Mouse (Mus musculus) hindbrain, postnatal 0 days (tissue): ENCODE data around the gene Myh7. TPM values are rescaled to one million over a fixed set of nuclear protein-coding genes. Genes with fewer than 3 reads are reported as not detected.
"Not testable (repeated sequence)": the region's sequence is repeated elsewhere in the genome, so short reads cannot be mapped to it uniquely, and the experiment has no call there.

Experiments
- ATAC-seq: fragments of 200-750 bp; cut with Nextera tagmentation; 2 replicates; pipeline ENCODE4 v1.8.0; 2017; ENCODE audit warnings: mild to moderate bottlenecking, moderate TSS enrichment, moderate library complexity
- DNase-seq: peaks from one replicate; pipeline ENCODE4 v3.0.0-alpha.2; 2015; ENCODE audit warnings: low spot score
- H3K27ac ChIP-seq: fragments of 300-500 bp; sonication (generic); 2 replicates; pipeline ENCODE4 v1.5.1; 2014; ENCODE audit warnings: mild to moderate bottlenecking
- H3K27me3 ChIP-seq: fragments of 300-500 bp; sonication (generic); 2 replicates; pipeline ENCODE4 v1.6.1; 2014; ENCODE audit warnings: low read length, mixed read lengths; ENCODE audit not compliant: insufficient read depth
- H3K36me3 ChIP-seq: fragments of 300-500 bp; sonication (generic); 2 replicates; pipeline ENCODE4 v1.6.1; 2014; ENCODE audit warnings: low read length, mixed read lengths; ENCODE audit not compliant: insufficient read depth
- H3K4me1 ChIP-seq: fragments of 300-500 bp; sonication (generic); 2 replicates; pipeline ENCODE4 v1.6.1; 2014; ENCODE audit warnings: antibody characterized with exemption, low read length, mixed read lengths; ENCODE audit not compliant: insufficient read depth
- H3K4me2 ChIP-seq: fragments of 300-500 bp; sonication (generic); 2 replicates; pipeline ENCODE4 v1.6.1; 2014; ENCODE audit warnings: low read depth, mild to moderate bottlenecking, low read length, moderate library complexity, mixed read lengths
- H3K4me3 ChIP-seq: fragments of 300-500 bp; sonication (generic); 2 replicates; pipeline ENCODE4 v1.5.1; 2014; ENCODE audit warnings: low read length
- H3K9ac ChIP-seq: fragments of 300-500 bp; sonication (generic); replicated peaks from 2 replicates; pipeline ENCODE4 v1.6.1; 2014; ENCODE audit warnings: mild to moderate bottlenecking, low read length, moderate library complexity, mixed read lengths
- H3K9me3 ChIP-seq: fragments of 300-500 bp; sonication (generic); 2 replicates; pipeline ENCODE4 v1.6.1; 2016; ENCODE audit warnings: low read length, mixed read lengths
- CTCF ChIP-seq: IDR thresholded peaks from 2 replicates; pipeline ENCODE4 v1.5.1; 2016; ENCODE audit warnings: antibody characterized with exemption, control low read depth, low read depth
- WGBS: fragments of 180-500 bp; shearing (Covaris S2); extraction: QIAGEN DNeasy Blood & Tissue Kit; methylation state at CpG from one replicate; pipeline ENCODE4 v1.1.7; 2014; 5-methylcytosine and 5-hydroxymethylcytosine counted together
- polyA plus RNA-seq: library from polyadenylated mRNA; unstranded; fragments of >200 nt; fragmentation: Nextera tagmentation; extraction: Ambion mirVana; gene quantifications from 2 replicates; pipeline ENCODE4 v1.2.1, GENCODE M21; 2015
- total RNA-seq: library from RNA; depleted of rRNA; stranded (reverse); fragments of >200 nt; gene quantifications from 2 replicates; pipeline ENCODE4 v1.2.3, GENCODE M21; 2014

Myh7 gene
- total and polyA plus RNA-seq, 2 experiments from 2014 or later, result 2.0 to 8.6 TPM

DNA sequence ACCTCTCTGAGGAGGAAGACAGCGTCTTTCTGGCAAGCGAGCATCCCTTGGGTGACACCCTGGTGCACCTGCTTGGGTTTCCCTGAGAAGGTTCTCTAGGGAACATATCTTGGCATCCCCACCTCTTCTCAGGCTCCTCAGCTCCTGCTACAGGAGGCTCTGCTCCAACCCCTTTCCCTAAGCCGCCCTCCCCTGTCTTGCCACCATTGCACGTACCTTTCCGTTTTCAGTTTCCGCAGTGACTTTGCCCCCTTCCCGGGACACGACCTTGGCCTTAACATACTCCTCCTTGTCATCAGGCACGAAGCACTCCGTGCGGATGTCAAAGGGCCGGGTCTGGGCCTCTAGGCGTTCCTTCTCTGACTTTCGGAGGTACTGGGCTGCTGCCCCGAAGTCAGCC, 29.4 kb downstream of the Myh7 start:
- H3K4me2 ChIP-seq, result no peak overlapping the region
- no peak for ATAC-seq
- no peaks in the 10 kb centered on the region for H3K27me3 ChIP-seq
- no peak for DNase-seq
- no peaks in the 10 kb centered on the region for H3K36me3 ChIP-seq
- no peak overlapping the region for H3K9ac ChIP-seq
- WGBS, result 85% methylated on average over 15 of the region's 15 CpGs
- no peak for TF ChIP-seq CTCF
- H3K4me1 ChIP-seq, result no peaks in the 10 kb centered on the region
- no peak overlapping the region for H3K27ac ChIP-seq
- no peak overlapping the region for H3K4me3 ChIP-seq
- no peaks in the 10 kb centered on the region for H3K9me3 ChIP-seq

GRCm38 (mm10) chr14:54963727-54964126, 30.7 kb downstream of the Myh7 start:
- ATAC-seq (no peak), DNase-seq (no peak)
- Histone ChIP-seq H3K4me1 (no peaks in the 10 kb centered on the region), H3K4me2 (no peak overlapping the region), H3K9me3 (no peaks in the 10 kb centered on the region), H3K36me3 (no peaks in the 10 kb centered on the region), H3K9ac (no peak overlapping the region), H3K4me3 (no peak overlapping the region), H3K27ac (no peak overlapping the region), H3K27me3 (no peaks in the 10 kb centered on the region)
- no peak for TF ChIP-seq CTCF
- 90% methylated on average over 11 of the region's 11 CpGs for WGBS

DNA sequence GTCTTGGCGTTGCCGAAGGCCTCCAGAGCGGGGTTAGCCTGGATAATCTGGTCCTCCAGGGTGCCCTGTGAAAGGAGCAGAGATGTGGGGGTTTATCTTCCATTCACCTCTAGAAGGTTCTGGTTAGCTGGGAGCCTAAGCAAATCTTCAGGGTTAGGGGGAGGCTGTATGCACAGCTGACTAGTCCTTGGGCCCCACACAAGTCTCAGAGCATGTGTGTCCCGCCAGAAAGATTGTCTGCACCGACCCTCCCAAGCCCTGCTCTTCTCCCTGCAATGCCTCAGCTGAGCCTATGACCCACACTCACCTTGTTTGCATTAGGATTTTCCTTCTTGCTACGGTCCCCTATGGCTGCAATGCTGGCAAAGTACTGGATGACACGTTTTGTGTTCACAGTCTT, 31.7 kb downstream of the Myh7 start:
- TF ChIP-seq CTCF, result no peak
- no peak overlapping the region for H3K27ac ChIP-seq
- H3K4me3 ChIP-seq, result no peak overlapping the region
- DNase-seq, result no peak
- no peak overlapping the region for H3K4me2 ChIP-seq
- no peaks in the 10 kb centered on the region for H3K9me3 ChIP-seq
- H3K36me3 ChIP-seq, result no peaks in the 10 kb centered on the region
- H3K9ac ChIP-seq, result no peak overlapping the region
- ATAC-seq, result no peak
- no peaks in the 10 kb centered on the region for H3K27me3 ChIP-seq
- no peaks in the 10 kb centered on the region for H3K4me1 ChIP-seq
- whole genome bisulfite sequencing, result 84% methylated on average over 7 of the region's 7 CpGs

GRCm38 (mm10) chr14:54961487-54961886, 32.9 kb downstream of the Myh7 start:
- no peak overlapping the region for H3K4me3 ChIP-seq
- H3K4me2 ChIP-seq, result no peak overlapping the region
- TF ChIP-seq CTCF, result no peak
- no peaks in the 10 kb centered on the region for H3K4me1 ChIP-seq
- ATAC-seq (no peak), DNase-seq (no peak)
- H3K9me3 ChIP-seq, result no peaks in the 10 kb centered on the region
- no peak overlapping the region for H3K9ac ChIP-seq
- no peaks in the 10 kb centered on the region for H3K27me3 ChIP-seq
- H3K36me3 ChIP-seq, result no peaks in the 10 kb centered on the region
- no peak overlapping the region for H3K27ac ChIP-seq
- 88% methylated on average over 5 of the region's 5 CpGs for WGBS

DNA sequence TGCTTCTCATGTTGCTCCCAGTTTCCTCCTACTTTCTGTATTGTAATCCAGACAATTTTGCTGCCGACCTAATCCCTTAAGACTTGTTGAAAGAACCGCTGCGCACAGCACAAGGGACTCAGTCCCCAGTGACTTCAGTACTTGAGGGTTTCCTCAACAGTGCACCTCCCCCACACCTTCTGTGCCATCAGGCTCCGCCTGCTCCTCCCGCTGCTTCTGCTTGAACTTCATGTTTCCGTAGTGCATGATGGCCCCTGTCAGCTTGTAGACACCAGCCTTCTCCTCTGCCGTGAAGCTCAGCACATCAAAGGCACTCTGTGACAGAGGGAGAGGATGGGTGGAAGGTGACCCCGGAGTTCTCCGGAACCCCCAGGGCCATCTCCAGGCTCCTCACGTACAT, 33.7 kb downstream of the Myh7 start:
- H3K4me2 ChIP-seq, result no peak overlapping the region
- peak; percentile 11 for DNase-seq
- no peaks in the 10 kb centered on the region for H3K36me3 ChIP-seq
- H3K27me3 ChIP-seq, result no peaks in the 10 kb centered on the region
- H3K4me1 ChIP-seq, result no peaks in the 10 kb centered on the region
- H3K9me3 ChIP-seq, result no peaks in the 10 kb centered on the region
- no peak overlapping the region for H3K9ac ChIP-seq
- no peak overlapping the region for H3K4me3 ChIP-seq
- WGBS, result 71% methylated on average over 10 of the region's 10 CpGs
- ATAC-seq, result no peak
- TF ChIP-seq CTCF, result no peak
- no peak overlapping the region for H3K27ac ChIP-seq

DNA sequence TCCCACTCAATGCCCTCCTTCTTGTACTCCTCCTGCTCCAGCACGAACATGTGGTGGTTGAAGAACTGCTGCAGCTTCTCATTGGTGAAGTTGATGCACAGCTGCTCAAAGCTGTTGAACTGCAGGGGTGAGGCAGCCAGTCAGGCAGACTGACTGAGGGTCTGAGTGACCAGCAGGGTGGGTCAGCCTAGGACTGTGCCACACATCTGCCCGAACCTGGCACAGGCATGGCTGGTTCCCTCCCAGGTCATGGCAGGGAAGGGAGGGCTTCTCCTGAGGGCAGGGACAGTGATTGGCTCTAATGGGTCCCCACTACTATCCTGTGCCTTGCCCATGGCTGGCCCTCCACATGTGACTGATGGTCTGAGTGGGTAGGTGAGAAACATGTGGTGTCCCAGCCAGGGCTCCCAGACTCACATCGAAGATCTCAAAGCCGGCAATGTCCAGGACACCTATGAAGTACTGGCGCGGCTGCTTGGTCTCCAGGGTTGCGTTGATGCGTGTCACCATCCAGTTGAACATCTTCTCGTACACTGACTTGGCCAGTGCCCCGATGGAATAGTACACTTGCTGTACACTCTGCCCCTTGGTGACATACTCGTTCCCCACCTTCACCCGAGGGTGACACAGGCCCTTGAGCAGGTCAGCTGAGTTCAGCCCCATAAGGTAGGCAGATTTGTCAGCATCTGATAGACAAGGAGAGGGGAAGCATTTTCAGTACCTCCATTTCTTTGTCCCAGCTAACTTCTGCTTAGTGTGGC, 34.4 kb downstream of the Myh7 start:
- not testable (repeated sequence) for H3K36me3 ChIP-seq, ATAC-seq
- WGBS, result 89% methylated on average over 12 of the region's 12 CpGs

GRCm38 (mm10) chr14:54959197-54959596, 35.2 kb downstream of the Myh7 start:
- 96% methylated on average over 3 of the region's 3 CpGs for WGBS

More for the DNA sequence above, 34.4 kb downstream of the Myh7 start:
- H3K4me1 ChIP-seq, H3K9ac ChIP-seq, H3K27me3 ChIP-seq, DNase-seq, H3K27ac ChIP-seq, H3K9me3 ChIP-seq, H3K4me3 ChIP-seq, H3K4me2 ChIP-seq: not testable (repeated sequence)

More at GRCm38 (mm10) chr14:54959197-54959596, 35.2 kb downstream of the Myh7 start:
- Histone ChIP-seq H3K9me3 (no peaks in the 10 kb centered on the region), H3K36me3 (no peaks in the 10 kb centered on the region), H3K27me3 (no peaks in the 10 kb centered on the region), H3K4me2 (no peak overlapping the region), H3K9ac (no peak overlapping the region), H3K4me1 (no peaks in the 10 kb centered on the region), H3K27ac (no peak overlapping the region), H3K4me3 (no peak overlapping the region)
- DNase-seq, result no peak
- ATAC-seq, result no peak
- TF ChIP-seq CTCF, result no peak
